Mouse (Mus musculus) right cerebral cortex, postnatal 4 days (tissue): ENCODE data around the gene Apeh.

Experiments
- DNase-seq: peaks from one replicate; pipeline ENCODE4 v3.0.0-alpha.2; 2022

Apeh gene

DNA sequence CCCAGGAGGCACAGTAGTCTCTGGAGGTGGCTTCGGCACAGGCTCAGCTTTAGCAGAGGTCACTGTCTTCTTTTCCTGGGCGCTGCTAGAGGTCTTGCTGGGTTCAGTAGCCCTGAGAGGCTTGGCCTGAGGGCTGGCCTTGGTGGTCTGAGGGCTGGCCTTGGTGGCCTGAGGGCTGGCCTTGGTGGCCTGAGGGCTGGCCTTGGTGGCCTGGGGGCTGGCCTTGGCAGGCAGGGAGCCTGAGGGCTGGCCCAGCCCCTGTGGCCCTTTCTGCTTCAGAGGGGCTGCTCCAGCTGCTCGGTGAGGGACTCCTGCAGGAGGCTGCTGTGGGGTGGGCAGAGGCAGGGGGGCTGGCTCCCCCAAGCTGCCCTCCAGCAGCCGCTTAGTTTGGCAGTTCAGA lies 22.7 kb upstream of the Apeh start:
- no peak for DNase-seq

DNA sequence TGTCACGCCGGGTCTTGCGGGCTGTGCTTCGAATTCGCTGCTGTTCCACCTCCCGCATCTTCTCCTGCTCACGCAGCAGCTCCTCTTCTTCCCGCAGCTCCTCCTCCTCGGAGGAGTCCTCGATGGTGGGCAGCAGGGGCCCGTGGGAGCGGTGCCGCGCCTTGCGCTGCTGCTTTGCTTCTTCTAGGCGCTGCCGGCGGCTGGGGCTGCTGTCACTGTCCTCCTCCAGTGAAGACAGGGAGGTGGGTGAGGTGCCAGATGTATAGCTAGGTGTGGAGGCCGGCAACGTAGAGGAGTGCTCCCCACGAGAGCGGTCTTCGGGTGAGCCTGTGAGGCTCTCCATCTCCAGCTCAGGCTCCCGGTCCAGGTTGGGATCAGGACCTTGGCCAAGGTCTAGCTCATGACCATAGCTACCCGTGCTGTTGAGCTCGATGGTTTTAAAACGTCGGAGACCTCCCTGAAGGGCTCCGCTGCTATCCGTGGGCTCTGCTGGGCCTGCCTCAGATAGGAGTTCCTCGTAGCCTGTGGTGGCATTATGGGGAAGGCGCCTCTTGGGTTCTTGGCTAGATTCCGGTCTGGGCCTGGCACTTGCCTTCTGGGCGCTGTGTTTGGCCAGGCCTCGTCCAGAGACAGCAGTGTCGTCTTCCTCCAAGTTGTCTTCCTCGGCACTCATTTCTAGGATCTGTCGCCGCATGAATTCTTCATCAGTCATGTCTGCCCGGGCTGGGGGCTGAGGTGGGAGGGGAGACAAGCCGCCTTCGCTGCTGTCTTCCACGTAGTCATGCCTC lies 21.1 kb upstream of the Apeh start:
- no peak for DNase-seq

DNA sequence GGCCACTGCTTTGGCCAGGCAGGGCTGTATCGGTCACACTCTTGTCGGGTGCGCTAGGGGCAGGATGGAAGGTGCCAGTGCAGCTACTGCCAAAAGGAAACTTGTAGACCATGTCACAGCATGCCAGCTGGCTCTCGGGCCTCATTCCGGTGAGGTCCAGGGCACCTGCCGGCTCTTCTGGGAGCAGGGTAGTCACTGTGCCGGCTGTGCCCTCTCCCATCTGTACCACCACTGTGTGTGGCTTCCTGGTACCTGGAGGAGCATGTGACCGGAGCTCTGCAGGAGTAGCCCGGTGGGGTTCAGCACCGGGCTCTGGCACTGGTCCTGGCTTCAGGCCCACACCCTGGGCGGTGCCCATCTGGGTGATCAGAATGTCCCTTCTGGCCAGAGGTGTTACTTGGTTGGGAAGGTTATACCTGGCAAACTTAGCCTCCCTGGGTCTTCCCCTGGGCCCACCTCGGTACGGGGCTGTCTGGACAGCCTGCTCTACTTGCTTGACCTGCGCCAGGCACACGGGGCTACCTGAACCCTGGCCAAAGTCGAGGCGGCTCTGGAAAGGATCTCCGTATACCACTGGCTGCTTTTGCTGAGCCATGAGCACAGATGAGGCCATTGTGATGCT lies 18.4 kb upstream of the Apeh start:
- no peak for DNase-seq

DNA sequence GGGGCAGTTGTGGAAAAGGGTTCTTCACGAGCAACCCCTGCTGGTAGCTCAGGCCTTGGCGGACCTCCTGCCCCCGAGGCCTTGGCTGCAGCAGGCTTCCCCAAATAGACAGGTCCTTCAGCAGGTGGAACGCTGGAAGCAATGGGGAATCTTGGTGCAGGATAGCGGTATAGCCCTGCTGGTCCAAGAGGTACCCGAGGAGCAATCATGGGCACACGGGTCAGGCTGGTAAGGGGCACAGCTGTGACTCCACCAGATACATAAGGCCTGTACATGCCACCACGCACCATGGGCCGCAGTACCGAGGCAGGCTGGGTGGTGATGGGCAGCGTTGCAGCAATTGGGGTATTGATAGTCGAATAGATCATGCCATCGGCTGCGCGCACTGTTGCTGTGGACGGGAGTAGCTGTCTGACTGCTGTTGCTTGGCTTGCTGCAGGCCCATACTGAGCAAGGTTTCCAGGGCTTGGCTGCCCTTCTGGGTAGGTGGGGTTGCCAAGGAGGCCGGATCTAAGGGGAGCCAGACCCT lies 17.3 kb upstream of the Apeh start:
- no peak for DNase-seq

DNA sequence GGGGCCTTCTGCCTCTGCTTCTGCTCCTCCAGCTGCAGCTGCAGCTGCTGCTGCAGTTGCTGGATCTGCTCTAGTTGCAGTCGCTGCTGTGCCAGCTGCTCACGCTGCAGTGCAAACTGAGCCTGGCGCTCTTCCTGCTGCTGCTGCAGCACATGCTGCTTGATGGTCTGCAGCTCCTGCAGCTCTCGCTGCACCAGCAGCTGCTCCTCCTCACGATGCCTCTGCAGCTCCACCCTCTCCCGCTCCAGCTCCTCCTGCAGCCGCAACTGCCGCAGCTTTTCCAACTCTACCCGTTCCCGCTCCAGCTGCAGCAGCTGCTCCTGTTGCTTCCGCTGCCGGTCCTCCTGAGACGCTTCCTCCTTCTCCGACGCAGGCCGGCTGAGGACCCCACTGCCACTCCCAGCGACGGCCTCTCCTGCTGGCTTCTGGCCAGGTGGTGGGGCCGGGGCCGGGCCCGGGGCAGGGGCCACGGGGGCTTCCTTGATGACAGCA lies 16.7 kb upstream of the Apeh start:
- DNase-seq, result no peak

DNA sequence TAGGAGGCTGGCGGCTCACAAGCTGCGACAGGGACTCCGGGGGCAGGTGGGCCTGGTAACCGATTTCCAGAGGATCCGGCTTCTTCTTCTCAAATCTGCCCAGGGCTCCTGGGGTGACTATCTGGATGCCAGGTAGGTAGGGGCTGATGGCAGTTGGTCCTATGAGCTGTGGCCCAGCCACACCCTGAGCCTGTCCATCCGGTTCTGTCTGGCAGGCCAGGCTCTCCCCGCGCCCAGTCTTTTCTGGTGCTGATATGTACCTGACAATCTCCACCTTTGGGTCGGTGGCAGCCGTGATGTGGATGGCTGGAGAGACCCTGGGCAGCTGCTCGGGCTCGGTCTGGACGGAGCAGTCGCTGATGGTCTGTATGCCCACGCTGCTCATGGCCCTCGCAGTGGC lies 15.8 kb upstream of the Apeh start:
- no peak for DNase-seq

DNA sequence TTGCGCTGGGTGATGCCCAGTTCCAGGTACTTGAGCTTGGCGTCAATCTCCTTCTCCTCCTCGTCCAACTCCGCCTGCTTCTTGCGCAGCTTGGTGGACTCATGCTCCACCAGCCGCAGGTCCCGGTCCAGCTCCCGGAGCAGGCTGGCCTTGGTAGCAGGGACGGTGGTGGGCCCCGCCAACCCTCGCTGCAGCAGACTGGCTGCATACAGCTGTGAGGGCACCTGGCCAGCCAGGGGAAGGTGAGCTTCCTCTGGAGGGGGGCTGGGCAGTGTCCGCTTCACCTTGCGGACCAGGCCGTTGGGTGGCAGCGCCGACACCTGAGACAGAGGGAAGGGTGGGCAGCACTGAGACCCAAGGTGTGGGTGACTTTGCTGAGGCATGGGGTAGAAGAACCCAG lies 13.5 kb upstream of the Apeh start:
- DNase-seq, result no peak

DNA sequence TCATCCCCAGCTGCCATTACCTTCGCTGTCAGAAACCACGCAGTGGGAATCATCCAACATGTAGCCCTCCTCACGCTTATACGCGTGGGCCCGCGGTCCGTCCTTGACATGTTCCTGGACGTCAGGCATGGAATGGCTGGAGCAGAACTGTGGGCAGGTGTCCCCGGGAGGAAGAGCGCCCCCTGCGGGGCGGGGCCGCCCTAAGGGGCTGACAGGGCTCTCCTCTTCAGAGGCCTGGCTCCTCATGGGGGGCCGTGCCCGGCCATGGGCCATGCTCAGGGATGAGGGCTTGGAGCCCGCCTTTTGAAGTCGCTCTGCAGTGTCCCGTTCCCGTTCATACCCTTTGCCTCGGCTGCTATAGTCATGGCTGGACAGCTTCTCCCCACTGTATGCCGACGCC lies 11.7 kb upstream of the Apeh start:
- no peak for DNase-seq

DNA sequence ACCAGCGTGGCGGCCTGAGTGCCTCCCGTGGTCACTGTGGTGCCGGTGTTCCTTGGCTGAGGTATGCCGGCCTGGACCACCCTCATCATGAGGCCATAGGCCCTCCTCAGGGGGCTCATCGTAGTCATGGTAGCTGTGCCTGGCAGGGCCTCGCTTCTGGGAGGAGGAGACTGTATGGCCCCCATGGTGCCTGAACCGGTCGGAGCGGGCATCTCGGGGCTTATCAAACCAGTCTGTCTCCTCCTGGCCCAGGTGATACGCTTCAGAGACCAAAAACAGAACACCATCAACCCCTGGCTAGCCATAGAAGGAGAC lies 11.1 kb upstream of the Apeh start:
- DNase-seq, result no peak

DNA sequence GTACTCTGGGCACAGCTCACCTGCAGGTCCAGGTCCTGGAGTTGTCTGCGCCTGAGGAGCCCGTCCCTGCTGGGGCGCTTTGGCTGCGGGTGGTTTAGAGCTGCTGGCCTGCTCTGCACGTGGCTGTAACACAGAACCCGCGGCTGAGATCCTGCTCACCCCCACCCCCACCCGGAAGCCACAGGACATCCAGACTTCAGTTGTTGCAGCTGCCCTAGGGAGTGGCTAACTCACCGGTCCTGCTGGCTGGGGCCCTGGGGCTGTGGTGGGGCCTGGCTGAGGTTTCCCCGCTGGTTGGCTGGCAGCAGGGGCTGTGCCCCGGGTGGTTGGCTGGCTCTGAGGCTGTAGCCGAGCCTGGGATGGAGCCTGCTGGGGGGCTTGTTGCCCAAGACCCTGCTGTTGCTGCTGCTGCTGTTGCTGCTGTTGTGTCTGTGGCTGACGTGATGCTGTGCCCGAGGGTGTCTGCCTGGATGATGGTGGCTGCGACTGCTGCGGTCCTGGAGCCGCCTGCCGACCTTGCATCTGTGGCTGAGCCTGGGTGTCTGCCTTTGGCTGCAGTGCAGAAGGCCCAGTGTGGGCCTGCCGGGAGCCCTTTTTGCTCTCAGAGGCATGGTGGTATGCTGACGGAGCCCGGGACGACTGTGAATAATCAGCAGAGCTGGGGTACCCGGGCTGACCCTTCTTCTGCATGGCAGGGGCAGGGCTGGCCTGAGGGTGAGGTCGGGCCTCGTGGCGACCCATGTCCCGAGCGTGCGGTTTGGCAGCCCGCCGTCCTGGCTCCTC lies 10.6 kb upstream of the Apeh start:
- no peak for DNase-seq

DNA sequence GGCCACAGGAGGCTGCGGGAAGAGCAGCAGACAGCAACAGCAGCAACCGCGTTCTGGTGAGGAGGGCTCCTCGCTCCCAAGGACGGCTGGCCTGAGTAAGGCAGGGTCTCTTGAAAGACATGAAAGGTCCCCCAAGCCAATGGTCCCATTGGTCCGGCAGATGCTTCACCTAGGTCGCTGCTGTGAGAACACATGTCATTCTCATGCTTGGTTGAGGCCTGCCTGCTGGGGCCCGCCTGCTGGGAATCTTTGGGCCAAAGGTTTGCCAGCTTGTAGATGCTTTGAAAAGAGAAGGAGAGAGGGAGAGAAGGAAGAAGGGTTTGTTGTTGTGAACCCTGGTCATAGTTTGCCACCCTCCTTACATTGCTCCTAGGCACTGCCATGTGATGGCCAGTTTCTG lies 5.2 kb upstream of the Apeh start:
- no peak for DNase-seq

DNA sequence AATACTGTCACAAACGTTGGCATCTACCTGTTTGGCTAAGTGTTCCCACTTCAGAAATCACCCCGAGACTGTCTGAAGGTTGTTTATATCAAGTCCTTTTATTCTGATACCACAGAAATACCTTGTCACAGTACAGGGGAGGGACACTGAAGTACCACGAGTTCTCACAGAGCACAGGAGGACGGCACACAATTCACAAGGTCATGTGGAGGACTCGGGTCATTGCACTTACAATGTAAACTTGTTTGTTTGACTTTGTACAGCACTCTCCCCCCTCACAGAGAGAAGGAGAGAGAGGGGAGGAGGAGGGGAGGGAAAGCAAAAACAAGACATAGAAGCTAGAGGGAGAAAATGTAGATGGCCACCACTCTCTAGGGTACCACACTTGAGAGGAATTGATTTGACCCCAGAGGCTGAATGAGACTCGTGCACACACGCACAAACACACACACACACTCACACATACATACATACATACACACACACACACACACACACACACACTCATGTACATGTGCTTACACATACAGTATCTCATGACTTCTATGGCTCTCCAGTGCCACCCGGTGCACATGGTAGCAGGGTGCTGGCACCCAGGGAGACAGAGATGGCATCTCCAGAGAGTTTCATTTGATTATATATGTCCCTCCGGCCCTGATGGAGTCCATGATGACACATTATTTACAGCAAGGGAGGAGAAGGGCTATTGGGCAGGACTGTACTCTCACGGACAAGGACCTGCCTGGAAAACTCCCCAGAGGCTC lies 1.7 kb upstream of the Apeh start:
- no peak for DNase-seq

DNA sequence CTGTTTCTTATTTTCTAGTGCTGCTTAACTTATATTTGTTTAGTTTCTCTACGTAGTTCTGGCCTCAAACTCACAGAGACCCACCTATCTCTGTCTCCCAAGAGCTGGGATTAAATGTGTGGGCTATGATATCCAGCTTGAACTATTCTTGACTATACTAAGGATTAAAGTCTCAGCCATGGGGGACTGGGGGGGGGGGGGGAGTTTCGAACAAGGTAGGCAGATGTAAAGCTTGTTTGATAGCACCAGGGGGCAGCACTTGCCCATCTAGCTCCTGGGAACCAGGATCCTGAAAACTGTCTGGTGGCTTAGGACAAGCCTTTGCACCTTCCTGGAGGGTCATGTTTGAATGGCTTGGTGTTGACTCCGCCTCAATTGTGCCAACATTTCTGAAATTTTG lies 1.1 kb upstream of the Apeh start:
- peak; percentile 62 for DNase-seq

DNA sequence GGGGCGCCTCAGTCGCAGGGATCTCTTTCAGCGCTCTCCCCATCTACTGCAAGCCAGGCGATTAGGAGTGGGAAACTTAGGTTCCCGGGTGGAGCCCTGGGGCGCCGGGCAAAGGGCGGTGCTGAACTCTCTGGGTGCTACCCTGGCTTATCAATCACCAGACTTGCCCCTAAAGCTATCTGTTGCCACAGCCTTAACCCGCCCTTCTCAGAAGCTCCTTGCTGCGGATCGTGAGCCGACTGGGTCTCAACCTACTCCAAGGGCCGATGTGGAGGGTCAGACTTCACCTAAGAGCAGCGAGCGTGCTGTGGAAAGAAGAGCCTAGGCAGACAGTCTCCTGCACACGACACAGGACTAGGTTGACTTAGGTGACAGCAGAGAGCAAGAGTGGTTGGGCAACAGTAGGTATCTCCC lies 599 bp upstream of the Apeh start:
- no peak for DNase-seq

DNA sequence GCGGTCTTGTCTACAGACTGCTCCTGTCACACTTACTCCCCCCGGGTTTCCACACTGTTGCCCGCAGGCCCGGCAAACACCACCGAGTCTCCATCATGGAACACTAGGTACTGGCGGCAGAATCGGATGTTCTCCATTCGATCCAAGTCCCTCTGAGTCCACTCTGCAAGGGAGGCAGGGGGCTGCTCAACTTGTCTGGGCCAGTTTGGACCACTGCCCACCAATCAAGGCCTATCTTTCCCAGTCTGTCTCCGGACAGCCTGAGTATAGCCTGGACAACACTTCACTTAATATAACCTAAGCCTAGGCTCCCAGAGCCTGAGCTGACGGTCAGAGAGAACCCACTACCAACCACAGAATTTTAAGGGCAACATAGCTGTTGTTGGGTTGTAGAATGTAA lies 820 bp downstream of the Apeh start:
- no peak for DNase-seq

DNA sequence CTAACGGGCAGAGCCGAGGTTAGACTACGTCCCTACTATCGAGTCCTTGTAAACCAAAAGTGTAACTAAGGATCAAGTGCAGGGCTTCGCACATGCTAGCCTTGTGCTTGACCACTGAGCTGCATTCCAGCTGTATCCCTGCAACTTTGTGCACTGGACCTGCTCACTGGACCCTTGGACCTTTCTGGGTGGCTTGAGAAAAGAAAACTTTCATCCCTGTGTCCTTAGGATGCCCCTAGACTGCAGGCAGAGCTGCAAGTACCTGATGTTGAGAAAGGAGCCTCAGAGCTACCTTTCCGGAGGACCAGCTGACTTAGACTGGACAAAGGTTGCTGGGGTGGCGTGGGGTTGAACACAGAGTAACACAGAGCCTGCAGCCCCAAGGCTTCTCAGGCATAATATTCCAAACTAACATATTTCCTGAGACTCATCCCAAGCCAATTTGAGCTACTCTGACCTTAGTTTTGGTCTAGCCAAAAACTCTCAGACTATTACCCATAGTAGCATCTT lies 3.7 kb downstream of the Apeh start:
- no peak for DNase-seq

DNA sequence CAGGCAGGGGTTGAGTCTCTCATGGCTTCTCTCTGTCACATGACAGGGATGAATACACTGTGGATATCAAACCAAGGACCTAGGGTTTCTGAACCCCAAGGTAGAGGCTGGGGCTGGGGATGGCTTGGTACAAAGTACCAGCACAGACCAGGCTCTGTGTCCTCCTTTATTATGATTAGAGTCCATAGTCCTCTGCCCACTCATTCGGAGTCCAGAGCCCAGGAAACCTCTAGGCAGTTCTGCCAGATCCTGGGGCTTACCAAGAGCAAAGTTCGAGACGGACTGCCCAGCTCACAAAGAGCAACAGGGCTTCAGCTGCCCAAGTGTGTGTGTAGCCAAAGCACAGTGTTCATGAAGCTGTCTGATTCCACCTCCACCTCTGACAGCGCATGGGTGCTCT lies 9.1 kb downstream of the Apeh start:
- DNase-seq, result no peak

DNA sequence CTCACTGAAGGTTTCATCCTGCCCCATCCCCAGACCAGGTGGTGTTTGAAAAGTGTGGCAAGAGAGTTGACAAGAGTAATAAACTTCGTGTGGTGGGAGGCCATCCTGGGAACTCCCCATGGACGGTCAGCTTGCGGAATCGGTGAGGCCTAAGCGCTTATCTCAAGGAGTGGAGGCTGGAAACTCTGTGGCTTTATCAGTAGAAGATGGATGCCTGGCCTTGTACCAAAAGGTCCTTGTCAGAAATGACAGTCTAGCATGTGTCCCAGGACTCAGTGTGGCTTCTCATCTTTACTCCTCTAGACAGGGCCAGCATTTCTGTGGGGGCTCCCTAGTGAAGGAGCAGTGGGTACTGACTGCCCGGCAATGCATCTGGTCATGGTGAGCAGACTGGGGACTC lies 10.8 kb downstream of the Apeh start:
- no peak for DNase-seq

DNA sequence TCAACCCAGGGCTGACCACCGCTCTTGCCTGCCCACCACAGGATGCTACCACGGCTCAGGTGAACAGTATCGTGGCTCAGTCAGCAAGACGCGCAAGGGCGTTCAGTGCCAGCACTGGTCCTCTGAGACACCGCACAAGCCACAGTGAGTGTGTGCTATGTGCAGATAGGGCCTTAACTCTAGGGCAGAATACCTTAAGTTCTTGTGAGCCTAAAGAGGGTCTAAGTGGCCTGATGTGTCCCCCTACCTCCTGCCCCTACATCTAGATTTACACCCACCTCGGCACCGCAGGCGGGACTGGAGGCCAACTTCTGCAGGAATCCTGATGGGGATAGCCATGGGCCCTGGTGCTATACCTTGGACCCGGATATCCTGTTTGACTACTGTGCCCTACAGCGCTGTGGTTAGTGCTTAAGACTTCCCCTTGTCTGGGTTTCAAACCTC lies 11.4 kb downstream of the Apeh start, which contains the start of gene Rnf123:
Gene Rnf123, minus strand, starts transcription at position 359 of the 444 bp plus-strand sequence.
- DNase-seq, result no peak

DNA sequence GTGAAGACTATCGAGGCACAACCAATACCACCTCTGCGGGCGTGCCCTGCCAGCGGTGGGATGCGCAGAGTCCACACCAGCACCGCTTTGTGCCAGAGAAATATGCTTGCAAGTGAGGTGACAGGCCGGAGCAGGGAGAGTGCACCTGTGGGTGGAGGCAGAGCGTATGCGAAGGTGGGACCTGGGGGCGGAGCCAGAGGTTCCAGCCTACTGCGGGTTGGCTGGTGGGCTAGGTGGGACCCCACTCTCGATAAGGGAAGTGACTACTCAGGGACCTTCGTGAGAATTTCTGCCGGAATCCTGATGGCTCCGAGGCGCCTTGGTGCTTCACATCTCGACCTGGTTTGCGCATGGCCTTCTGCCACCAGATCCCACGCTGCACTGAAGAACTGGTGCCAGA lies 11.9 kb downstream of the Apeh start:
- DNase-seq, result no peak

DNA sequence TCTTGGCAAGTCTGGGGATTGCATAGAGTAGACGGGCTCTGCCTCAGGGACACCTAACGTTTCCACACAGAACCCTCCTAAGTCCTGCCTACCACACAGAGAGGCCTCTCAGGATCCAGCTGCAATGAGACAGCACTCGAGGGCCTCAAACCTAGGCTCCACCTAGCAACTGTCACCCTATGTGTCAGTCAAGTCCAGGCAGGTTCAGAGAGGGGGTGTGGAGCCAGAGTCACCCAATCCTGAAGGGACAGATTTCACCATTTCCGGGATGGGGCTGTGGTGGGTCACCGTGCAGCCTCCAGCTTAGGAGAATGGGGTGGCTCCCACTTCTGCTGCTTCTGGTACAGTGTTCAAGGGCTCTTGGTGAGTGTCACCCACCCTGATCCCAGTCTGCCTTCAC lies 14.2 kb downstream of the Apeh start, which contains the start of gene Mst1:
Gene Mst1, plus strand, starts transcription at position 269 of the 400 bp plus-strand sequence.
- no peak for DNase-seq

DNA sequence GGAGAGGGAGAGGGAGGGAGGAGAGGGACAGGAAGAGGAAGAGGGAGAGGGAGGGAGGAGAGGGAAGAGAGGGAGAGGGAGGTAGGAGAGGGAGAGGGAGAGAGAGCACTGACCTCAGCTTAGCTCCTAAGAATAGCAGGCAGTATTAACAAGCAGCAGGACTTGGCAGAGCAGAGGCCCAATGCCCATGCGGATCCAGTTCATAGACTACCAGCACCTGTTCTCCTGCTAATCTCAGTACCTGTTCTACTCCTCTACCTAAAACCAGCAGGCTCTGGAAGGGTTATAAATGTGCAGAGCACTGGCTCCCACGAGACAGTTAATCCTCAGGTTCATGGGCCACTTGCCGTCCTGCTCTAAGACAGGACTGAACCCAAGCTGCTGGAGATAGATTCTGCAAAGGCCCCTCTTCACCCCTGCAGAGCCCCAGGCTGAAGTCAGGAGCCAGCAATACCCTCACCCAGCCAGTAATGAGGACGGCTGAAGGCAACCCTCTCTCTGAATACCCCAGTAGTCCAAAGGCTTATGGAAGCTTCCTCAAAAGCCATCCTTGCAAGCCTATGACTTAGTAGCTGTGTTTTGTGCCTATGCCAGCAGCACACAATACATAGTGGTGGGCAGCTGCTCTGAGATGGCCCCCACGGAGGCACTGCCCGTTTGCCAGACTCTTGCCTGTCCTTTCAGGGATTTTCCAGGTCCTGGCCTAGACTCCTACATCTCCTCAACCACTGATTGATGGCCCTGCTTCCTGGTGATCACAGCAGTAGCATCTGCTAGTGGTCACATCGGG lies 21.1 kb downstream of the Apeh start:
- DNase-seq, result no peak
